In the genomic region with DNA sequence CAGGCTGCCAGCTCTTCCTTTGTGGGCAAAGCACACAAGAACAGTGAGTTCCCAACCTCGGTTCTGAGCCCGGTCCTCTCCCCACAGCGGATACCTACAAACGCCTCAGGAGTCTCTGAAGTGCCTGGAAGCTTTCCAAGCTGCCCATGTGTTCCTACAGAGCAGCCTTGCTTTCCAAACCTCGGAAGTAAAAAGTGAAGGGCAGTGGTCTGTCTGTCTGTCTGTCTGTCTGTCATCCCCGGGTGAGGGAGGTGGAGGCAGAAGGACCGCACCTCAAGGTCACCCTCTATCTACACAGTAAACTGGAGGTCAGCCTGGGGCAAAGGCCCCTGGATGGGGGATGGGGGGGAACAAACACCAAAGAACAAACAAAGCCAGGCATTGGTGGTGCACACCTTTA, we compare ENCODE assay signal across 21 mouse cellular contexts. TPM values are rescaled to one million over a fixed set of nuclear protein-coding genes. Genes with fewer than 3 reads are reported as not detected.
A peak's percentile ranks its signal among the peaks of the same experiment; 100 is the strongest.
DNase-seq lines count a peak whose midpoint lies in the region; ATAC-seq lines count a peak whose summit lies in the region.
"Had no signal": no experiment of that assay in that cellular context is flagged by ENCODE, and none has a peak within 500 bp of the region (broad histone marks: within the 10 kb centered on the region; RNA-seq: fewer than 3 reads in every experiment).

No protein-coding gene starts in this region.

- no peaks in the 10 kb centered on the region for H3K4me1 ChIP-seq in limb, embryonic 13.5 days
- no peaks in the 10 kb centered on the region for H3K4me1 ChIP-seq in limb, embryonic 10.5 days
- H3K4me1 ChIP-seq: embryonic facial prominence, embryonic 10.5 days; hindbrain, embryonic 15.5 days; intestine, embryonic 15.5 days; limb, embryonic 15.5 days had no signal

- no peaks in the 10 kb centered on the region for H3K27me3 ChIP-seq in limb, embryonic 13.5 days
- no peaks in the 10 kb centered on the region for H3K27me3 ChIP-seq in limb, embryonic 10.5 days (ENCODE audit: low read depth, poor library complexity, severe bottlenecking)
- H3K27me3 ChIP-seq: CH12.LX; heart, embryonic 12.5 days; hindbrain, embryonic 15.5 days; intestine, embryonic 15.5 days; kidney, embryonic 15.5 days; limb, embryonic 15.5 days had no signal

- no peak for ATAC-seq in limb, embryonic 13.5 days (ENCODE audit: low FRiP score, low read depth)
- ATAC-seq: intestine, embryonic 15.5 days had no signal

- no peaks in the 10 kb centered on the region for H3K9me3 ChIP-seq in limb, embryonic 13.5 days
- no peaks in the 10 kb centered on the region for H3K9me3 ChIP-seq in limb, embryonic 10.5 days (replicated peaks)
- H3K9me3 ChIP-seq: embryonic facial prominence, embryonic 10.5 days; heart, embryonic 12.5 days; hindbrain, embryonic 15.5 days; intestine, embryonic 15.5 days; kidney, embryonic 15.5 days; limb, embryonic 15.5 days had no signal

- no peak overlapping the region for H3K27ac ChIP-seq in limb, embryonic 13.5 days
- H3K27ac ChIP-seq in limb, embryonic 10.5 days = no peak overlapping the region
- H3K27ac ChIP-seq: embryonic facial prominence, embryonic 10.5 days; gastrocnemius, adult 2 months; hindbrain, embryonic 15.5 days; intestine, embryonic 15.5 days; kidney, embryonic 15.5 days; limb, embryonic 15.5 days had no signal

- H3K4me2 ChIP-seq in limb, embryonic 13.5 days (replicated peaks) = no peak overlapping the region
- H3K4me2 ChIP-seq: heart, embryonic 12.5 days; hindbrain, embryonic 15.5 days; intestine, embryonic 15.5 days; kidney, embryonic 15.5 days; limb, embryonic 15.5 days had no signal

- no peaks in the 10 kb centered on the region for H3K36me3 ChIP-seq in limb, embryonic 13.5 days
- no peaks in the 10 kb centered on the region for H3K36me3 ChIP-seq in limb, embryonic 10.5 days
- H3K36me3 ChIP-seq: embryonic facial prominence, embryonic 10.5 days; heart, embryonic 12.5 days; hindbrain, embryonic 15.5 days; intestine, embryonic 15.5 days; kidney, embryonic 15.5 days; limb, embryonic 15.5 days had no signal

- no peak overlapping the region for H3K4me3 ChIP-seq in limb, embryonic 13.5 days
- no peak overlapping the region for H3K4me3 ChIP-seq in limb, embryonic 10.5 days
- H3K4me3 ChIP-seq: embryonic facial prominence, embryonic 10.5 days; gastrocnemius, adult 2 months; heart, embryonic 12.5 days; hindbrain, embryonic 15.5 days; intestine, embryonic 15.5 days; kidney, embryonic 15.5 days; limb, embryonic 15.5 days; myocyte had no signal

- 65% methylated on average over 7 of the region's 7 CpGs for whole genome bisulfite sequencing in limb, embryonic 13.5 days
- 82% methylated on average over 7 of the region's 7 CpGs for WGBS in limb, embryonic 10.5 days

- peak; percentile 58 for DNase-seq in adrenal gland, postnatal 14 days
- no peak for DNase-seq in adrenal gland, adult 2 months
- DNase-seq in limb, embryonic 10.5 days (ENCODE audit: low spot score) = no peak
- peak; percentile 67 to 81 for DNase-seq in lung, adult 18-20 months
- peak; percentile 53 for DNase-seq in testis, postnatal 10 days (ENCODE audit: low spot score)
- no peak for DNase-seq in embryo, embryonic 11 days
- no peak for DNase-seq in B cell, adult 2 months
- DNase-seq: gastrocnemius, adult 2 months; midbrain, embryonic 14.5 days; right cerebral cortex, postnatal 14 days; spleen, adult 18-20 months; thymus, adult 2 months had no signal

- peak overlapping the region; percentile 8; the same call in 1 of the 2 replicates for H3K9ac ChIP-seq in limb, embryonic 13.5 days
- H3K9ac ChIP-seq: heart, embryonic 12.5 days; hindbrain, embryonic 15.5 days; intestine, embryonic 15.5 days; kidney, embryonic 15.5 days; limb, embryonic 15.5 days had no signal

RNA-seq across cellular contexts. Expression of a gene that starts 20.4 kb away (rescaled TPM):
- 260 TPM in 2 replicates for total RNA-seq in adrenal gland, postnatal 14 days (2021)
- total RNA-seq in adrenal gland, adult 2 months (2021) = 100 to 1,000 TPM; 320 to 331 TPM
- polyA plus RNA-seq in adrenal gland, adult 2 months (2012; rRNA removed) = 379 and 483 TPM in 2 replicates
- polyA plus RNA-seq in limb, embryonic 13.5 days (2015; fragmentation: Nextera tagmentation; extraction: Ambion mirVana) = 454 and 479 TPM in 2 replicates
- 562 and 618 TPM in 2 replicates for polyA plus RNA-seq in limb, embryonic 10.5 days (2016; fragmentation: Nextera tagmentation; extraction: Ambion mirVana)

Comparison
In these comparisons a context has a peak if more than half of its experiments do, and no peak if none do; other contexts are left out.
1. DNase-seq: peak in adrenal gland, postnatal 14 days (single experiment), lung, adult 18-20 months (2 of 2) and testis, postnatal 10 days (single experiment); none in adrenal gland, adult 2 months (single experiment), limb, embryonic 10.5 days (single experiment), embryo, embryonic 11 days (single experiment) and B cell, adult 2 months (0 of 2).